Mouse (Mus musculus): ENCODE results near the gene Vps16. TPM values are rescaled to one million over a fixed set of nuclear protein-coding genes. Genes with fewer than 3 reads are reported as not detected.

Vps16 gene
- polyA plus RNA-seq, 1 experiment from 2014 or later, result 35.2 TPM

DNA sequence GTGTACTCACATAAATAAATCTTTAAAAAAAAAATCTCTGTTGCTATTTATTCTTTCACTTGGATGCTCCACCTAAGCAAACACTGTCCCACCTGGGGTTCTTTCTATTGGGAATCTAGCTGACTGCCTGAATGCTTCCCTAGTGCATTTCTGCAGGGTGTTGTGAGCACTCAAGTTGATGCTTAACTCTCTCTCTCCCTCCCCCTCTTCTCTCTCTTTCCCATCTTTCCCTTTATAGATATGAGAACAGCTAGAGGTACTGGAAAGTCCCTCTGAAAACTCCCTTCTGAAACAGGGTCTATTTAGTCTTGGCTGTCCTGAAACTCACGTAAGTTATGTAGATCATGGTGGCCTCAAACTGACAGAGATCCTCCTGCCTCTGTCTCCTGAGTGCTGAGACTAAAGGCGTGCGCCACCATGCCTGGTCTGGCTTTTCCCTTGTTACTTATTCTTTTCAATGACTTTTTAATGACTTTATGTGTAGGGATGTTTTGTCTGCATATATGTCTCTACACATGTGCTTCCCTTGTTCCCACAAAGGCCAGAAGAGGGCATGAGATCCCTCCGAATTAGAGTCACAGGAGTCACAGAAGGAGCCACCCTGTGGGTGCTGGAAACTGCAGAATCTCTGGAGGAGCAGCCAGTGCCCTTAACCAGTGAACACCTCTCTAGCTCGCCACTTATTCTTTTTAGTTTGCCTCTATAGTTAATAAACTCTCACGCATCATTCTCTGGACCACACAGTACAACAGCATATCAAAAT, 9.9 kb upstream of the Vps16 start:
- Histone ChIP-seq H3K27me3 (replicated peaks; ENCODE audit: control insufficient read depth, insufficient read depth, low read length) (no peaks in the 10 kb centered on the region), H3K4me1 (replicated peaks; ENCODE audit: control insufficient read depth, insufficient read depth, low read length) (no peaks in the 10 kb centered on the region), H3K27ac (ENCODE audit: low read depth, low read length) (no peak overlapping the region), H3K4me3 (ENCODE audit: low read depth, low read length) (no peak overlapping the region), H3K4me2 (replicated peaks; ENCODE audit: low read depth) (no peak overlapping the region), H3K9me3 (ENCODE audit: control insufficient read depth) (no peaks in the 10 kb centered on the region), H3K36me3 (ENCODE audit: control insufficient read depth, insufficient read depth) (peaks cover 6% of the 10 kb centered on the region; the same call in 1 of the 2 replicates), H3K9ac (ENCODE audit: low read depth, low read length) (no peak overlapping the region)
- WGBS, result 75% methylated on average over 6 of the region's 6 CpGs
- no peak for ATAC-seq
- TF ChIP-seq CTCF (IDR thresholded peaks at IDR 0.05; ENCODE audit: low read depth), result peak; percentile 38; the same call in 1 of the 2 replicates

DNA sequence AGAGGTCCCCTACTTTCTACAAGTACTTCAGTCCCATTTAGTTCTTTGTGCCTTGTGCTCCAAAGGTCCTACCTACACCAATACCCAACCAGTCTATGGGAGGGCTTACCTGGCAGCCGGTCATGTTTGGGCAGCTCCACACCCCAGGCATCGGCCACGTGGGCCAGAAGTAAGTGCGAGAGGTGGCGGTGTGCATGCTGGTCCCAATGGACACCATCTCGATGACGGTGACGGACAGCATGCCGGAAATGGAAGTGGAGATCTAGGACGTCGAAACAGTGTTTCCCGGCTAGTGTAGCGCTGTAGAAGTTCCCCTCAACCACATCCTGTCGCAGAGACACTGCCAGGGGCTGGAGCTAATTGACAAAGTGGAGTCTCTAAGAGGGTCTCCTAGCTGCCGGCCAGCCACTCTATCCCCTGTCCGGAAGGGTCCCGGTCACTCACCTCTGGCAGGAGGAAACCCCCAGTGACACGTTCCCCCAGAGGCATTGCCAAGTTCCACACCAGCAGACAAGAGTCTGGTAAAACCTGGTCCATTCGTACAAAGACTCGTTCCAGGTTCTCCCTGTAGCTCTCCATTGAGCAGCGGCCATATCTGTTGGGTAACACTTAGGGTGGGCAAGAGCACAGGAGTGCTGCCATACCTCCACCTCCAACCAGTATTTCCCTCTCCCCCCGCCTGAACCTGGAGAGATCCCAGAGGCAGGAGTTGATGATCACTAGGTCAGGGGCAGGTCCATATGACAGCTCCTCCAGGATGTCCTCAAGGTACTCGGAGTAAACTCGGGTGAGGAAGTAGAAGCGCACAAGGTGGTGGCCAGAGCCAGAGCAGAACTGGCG, 2.1 kb upstream of the Vps16 start:
- H3K9me3 ChIP-seq (ENCODE audit: control insufficient read depth), result no peaks in the 10 kb centered on the region
- ATAC-seq, result no peak
- TF ChIP-seq CTCF (IDR thresholded peaks at IDR 0.05; ENCODE audit: low read depth), result no peak
- no peak overlapping the region for H3K4me3 ChIP-seq (ENCODE audit: low read depth, low read length)
- H3K27ac ChIP-seq (ENCODE audit: low read depth, low read length), result no peak overlapping the region
- H3K36me3 ChIP-seq (ENCODE audit: control insufficient read depth, insufficient read depth), result peaks cover 17% of the 10 kb centered on the region
- WGBS, result 95% methylated on average over 26 of the region's 26 CpGs
- H3K9ac ChIP-seq (ENCODE audit: low read depth, low read length), result no peak overlapping the region
- H3K27me3 ChIP-seq (replicated peaks; ENCODE audit: control insufficient read depth, insufficient read depth, low read length), result no peaks in the 10 kb centered on the region
- 0 out of 2 replicates have a peak, but pooled peaks cover 3% of the 10 kb centered on the region for H3K4me1 ChIP-seq (replicated peaks; ENCODE audit: control insufficient read depth, insufficient read depth, low read length)
- no peak overlapping the region for H3K4me2 ChIP-seq (replicated peaks; ENCODE audit: low read depth)

DNA sequence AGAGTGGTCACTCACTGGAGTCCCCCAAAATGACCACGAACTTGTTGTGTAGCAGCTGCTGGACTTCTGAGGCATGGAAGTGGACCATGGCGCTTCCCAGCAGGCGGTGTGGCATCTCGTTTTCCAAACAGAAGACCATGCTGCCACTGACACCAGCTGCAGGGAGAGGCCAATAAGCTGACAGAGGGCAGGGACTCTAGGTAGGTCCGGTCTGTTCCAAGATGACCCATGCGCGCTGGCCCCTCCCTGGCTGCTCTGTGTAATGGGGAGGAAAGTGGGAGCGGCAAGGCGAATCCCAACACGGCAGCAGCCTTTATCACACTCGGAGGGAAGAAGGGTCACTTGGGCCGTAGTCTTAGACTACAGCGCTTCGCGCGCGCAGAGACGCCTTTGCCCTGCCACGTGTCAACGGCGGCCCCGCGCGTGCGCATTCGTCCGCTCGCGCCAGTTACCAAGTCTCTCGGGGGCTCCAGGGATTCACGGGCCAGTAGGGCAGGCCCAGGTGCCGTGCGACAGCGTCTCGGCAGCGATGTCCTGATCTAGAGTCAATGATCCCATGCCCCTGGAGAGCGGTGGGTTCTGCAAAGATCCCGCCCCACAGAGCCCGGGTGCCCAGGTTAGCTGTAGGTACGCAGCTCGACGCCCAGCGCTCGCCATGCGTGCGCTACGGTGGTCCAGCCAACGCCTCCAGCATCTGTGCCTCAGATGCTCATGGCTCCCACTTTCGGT, 578 bp upstream of the Vps16 start:
- Histone ChIP-seq H3K4me2 (replicated peaks; ENCODE audit: low read depth) (peak overlapping the region; percentile 91), H3K36me3 (ENCODE audit: control insufficient read depth, insufficient read depth) (peaks cover 17% of the 10 kb centered on the region), H3K4me3 (ENCODE audit: low read depth, low read length) (peak overlapping the region; percentile 83), H3K4me1 (replicated peaks; ENCODE audit: control insufficient read depth, insufficient read depth, low read length) (0 out of 2 replicates have a peak, but pooled peaks cover 3% of the 10 kb centered on the region), H3K9ac (ENCODE audit: low read depth, low read length) (peak overlapping the region; percentile 93), H3K27me3 (replicated peaks; ENCODE audit: control insufficient read depth, insufficient read depth, low read length) (no peaks in the 10 kb centered on the region), H3K27ac (ENCODE audit: low read depth, low read length) (peak overlapping the region; percentile 93), H3K9me3 (ENCODE audit: control insufficient read depth) (no peaks in the 10 kb centered on the region)
- peak; percentile 78 for ATAC-seq
- no peak for TF ChIP-seq CTCF (IDR thresholded peaks at IDR 0.05; ENCODE audit: low read depth)
- 15% methylated on average over 49 of the region's 49 CpGs for WGBS

DNA sequence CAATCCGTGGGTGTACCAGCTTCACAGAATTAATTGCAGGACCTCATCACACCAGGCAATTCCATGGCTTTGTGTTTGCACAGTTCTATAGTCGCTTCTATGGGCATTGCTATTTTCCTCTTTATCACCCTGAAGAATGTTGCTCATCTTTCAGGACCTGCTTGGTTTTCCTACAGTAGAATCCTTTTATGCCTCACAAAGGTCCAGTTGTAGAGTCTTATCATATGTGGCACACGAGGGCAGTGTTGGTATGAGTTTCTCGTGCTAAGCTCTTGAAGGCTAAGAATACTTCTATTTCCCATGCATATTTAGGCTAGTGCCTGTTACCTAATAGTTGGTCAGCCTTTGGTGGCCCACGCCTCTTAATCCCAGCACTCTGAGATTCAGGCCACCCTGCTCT, 973 bp downstream of the Vps16 start:
- no peak overlapping the region for H3K27ac ChIP-seq (ENCODE audit: low read depth, low read length)

DNA sequence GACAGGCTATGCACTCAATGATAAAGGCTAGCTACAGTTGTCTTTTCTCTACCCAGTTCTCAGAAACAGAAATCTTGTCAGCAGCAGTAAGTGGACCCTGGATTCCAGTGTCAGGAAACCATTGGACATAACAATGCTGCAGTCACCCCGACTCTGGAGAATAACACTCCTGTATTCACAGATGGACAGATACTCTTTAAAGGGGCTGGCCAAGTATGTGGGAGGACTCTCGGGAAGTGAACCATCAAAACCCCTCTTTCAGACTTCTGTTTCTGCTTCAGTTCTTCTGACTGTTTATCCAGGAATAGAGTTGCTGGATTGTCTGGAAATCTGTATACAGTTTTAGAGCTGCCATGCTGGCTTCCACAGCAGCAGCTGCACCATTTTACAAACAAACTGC, 5.7 kb downstream of the Vps16 start:
- no peak for TF ChIP-seq CTCF (IDR thresholded peaks at IDR 0.05; ENCODE audit: low read depth)
- Histone ChIP-seq H3K9me3 (ENCODE audit: control insufficient read depth) (no peaks in the 10 kb centered on the region), H3K9ac (ENCODE audit: low read depth, low read length) (no peak overlapping the region), H3K4me2 (replicated peaks; ENCODE audit: low read depth) (no peak overlapping the region), H3K27ac (ENCODE audit: low read depth, low read length) (no peak overlapping the region), H3K4me1 (replicated peaks; ENCODE audit: control insufficient read depth, insufficient read depth, low read length) (no peaks in the 10 kb centered on the region), H3K4me3 (ENCODE audit: low read depth, low read length) (no peak overlapping the region), H3K27me3 (replicated peaks; ENCODE audit: control insufficient read depth, insufficient read depth, low read length) (no peaks in the 10 kb centered on the region), H3K36me3 (ENCODE audit: control insufficient read depth, insufficient read depth) (no peaks in the 10 kb centered on the region)
- WGBS, result 65% methylated on average over 2 of the region's 2 CpGs
- no peak for ATAC-seq

More for the DNA sequence above, 973 bp downstream of the Vps16 start:
- H3K36me3 ChIP-seq (ENCODE audit: control insufficient read depth, insufficient read depth), result peaks cover 10% of the 10 kb centered on the region
- H3K4me1 ChIP-seq (replicated peaks; ENCODE audit: control insufficient read depth, insufficient read depth, low read length), result 0 out of 2 replicates have a peak, but pooled peaks cover 3% of the 10 kb centered on the region
- 29% methylated on average over 5 of the region's 5 CpGs for WGBS
- ATAC-seq, result no peak
- peak; percentile 48 for TF ChIP-seq CTCF (IDR thresholded peaks at IDR 0.05; ENCODE audit: low read depth)
- peak overlapping the region; percentile 83 for H3K4me3 ChIP-seq (ENCODE audit: low read depth, low read length)
- peak overlapping the region; percentile 91 for H3K4me2 ChIP-seq (replicated peaks; ENCODE audit: low read depth)
- no peaks in the 10 kb centered on the region for H3K27me3 ChIP-seq (replicated peaks; ENCODE audit: control insufficient read depth, insufficient read depth, low read length)
- no peaks in the 10 kb centered on the region for H3K9me3 ChIP-seq (ENCODE audit: control insufficient read depth)
- H3K9ac ChIP-seq (ENCODE audit: low read depth, low read length), result peak overlapping the region; percentile 93

DNA sequence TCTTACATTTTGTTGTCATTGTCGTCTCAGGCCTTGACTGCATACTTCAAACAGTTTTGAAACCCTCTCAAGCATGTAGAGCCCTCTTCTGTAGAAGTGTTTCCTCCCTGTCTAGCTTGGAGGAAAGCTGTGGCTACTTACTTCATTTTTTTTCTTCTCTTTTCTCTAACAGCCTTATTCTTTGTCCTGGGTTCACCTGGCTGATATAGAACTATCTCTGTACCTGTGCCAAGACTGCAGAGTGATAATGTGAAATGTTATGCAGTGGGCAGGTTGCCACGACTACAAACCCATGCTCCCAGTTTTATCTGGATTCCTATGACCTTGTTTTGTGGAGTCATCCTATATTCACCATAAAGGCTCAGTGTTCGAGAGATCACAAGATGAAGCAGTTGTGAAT, 6.3 kb downstream of the Vps16 start:
- Histone ChIP-seq H3K9me3 (ENCODE audit: control insufficient read depth) (no peaks in the 10 kb centered on the region), H3K27me3 (replicated peaks; ENCODE audit: control insufficient read depth, insufficient read depth, low read length) (no peaks in the 10 kb centered on the region), H3K36me3 (ENCODE audit: control insufficient read depth, insufficient read depth) (no peaks in the 10 kb centered on the region), H3K4me3 (ENCODE audit: low read depth, low read length) (no peak overlapping the region), H3K9ac (ENCODE audit: low read depth, low read length) (no peak overlapping the region), H3K4me1 (replicated peaks; ENCODE audit: control insufficient read depth, insufficient read depth, low read length) (no peaks in the 10 kb centered on the region), H3K27ac (ENCODE audit: low read depth, low read length) (no peak overlapping the region), H3K4me2 (replicated peaks; ENCODE audit: low read depth) (no peak overlapping the region)
- no peak for ATAC-seq
- 74% methylated on average over 3 of the region's 3 CpGs for WGBS
- no peak for TF ChIP-seq CTCF (IDR thresholded peaks at IDR 0.05; ENCODE audit: low read depth)
